Mouse (Mus musculus) bone marrow, adult 2 months (tissue): ENCODE measurements around the gene Mto1.

Source experiments
- CTCF ChIP-seq: fragments of 200-500 bp; IDR thresholded peaks from 2 replicates; pipeline ENCODE4 v1.5.1; 2011; ENCODE audit warnings: low read length, control low read depth; ENCODE audit not compliant: control insufficient read depth, insufficient read depth
- POLR2A ChIP-seq: fragments of 200-500 bp; IDR thresholded peaks from 2 replicates; pipeline ENCODE4 v1.6.1; 2011; ENCODE audit warnings: low read depth, mild to moderate bottlenecking, control low read depth, low read length, borderline replicate concordance; ENCODE audit not compliant: control insufficient read depth

- no peak for TF ChIP-seq CTCF
- TF ChIP-seq POLR2A: no peak
Observed at GRCm38 (mm10) chr9:78500386-78500785, 52.4 kb downstream of the Mto1 start.
